Mouse (Mus musculus) intestine, embryonic 16.5 days (tissue): ENCODE results near the gene Ttll11. TPM values are rescaled to one million over a fixed set of nuclear protein-coding genes. Genes with fewer than 3 reads are reported as not detected.

ENCODE experiments used
- ATAC-seq: fragments of 200-750 bp; cut with Nextera tagmentation; 2 replicates; pipeline ENCODE4 v1.8.0; 2017; ENCODE audit warnings: moderate TSS enrichment, moderate library complexity
- H3K27ac ChIP-seq: fragments of 300-500 bp; sonication (generic); 2 replicates; pipeline ENCODE4 v1.5.1; 2014; ENCODE audit warnings: mild to moderate bottlenecking, low read length
- H3K27me3 ChIP-seq: fragments of 300-500 bp; sonication (generic); replicated peaks from 2 replicates; pipeline ENCODE4 v1.6.1; 2014; ENCODE audit warnings: low read length, control low read depth, mixed read lengths; ENCODE audit not compliant: control insufficient read depth, insufficient read depth
- H3K36me3 ChIP-seq: fragments of 300-500 bp; sonication (generic); 2 replicates; pipeline ENCODE4 v1.6.1; 2014; ENCODE audit warnings: low read length, control low read depth; ENCODE audit not compliant: control insufficient read depth, insufficient read depth
- H3K4me1 ChIP-seq: fragments of 300-500 bp; sonication (generic); 2 replicates; pipeline ENCODE4 v1.6.1; 2014; ENCODE audit warnings: low read length, control low read depth, mixed read lengths; ENCODE audit not compliant: control insufficient read depth, insufficient read depth
- H3K4me2 ChIP-seq: fragments of 300-500 bp; sonication (generic); 2 replicates; pipeline ENCODE4 v1.6.1; 2014; ENCODE audit warnings: low read depth, low read length, control low read depth
- H3K4me3 ChIP-seq: fragments of 300-500 bp; sonication (generic); 2 replicates; pipeline ENCODE4 v1.5.1; 2014; ENCODE audit warnings: mild to moderate bottlenecking, low read length
- H3K9ac ChIP-seq: fragments of 300-500 bp; sonication (generic); 2 replicates; pipeline ENCODE4 v1.6.1; 2014; ENCODE audit warnings: low read depth, low read length
- H3K9me3 ChIP-seq: fragments of 300-500 bp; sonication (generic); 2 replicates; pipeline ENCODE4 v1.6.1; 2016; ENCODE audit warnings: low read length, control low read depth; ENCODE audit not compliant: control insufficient read depth
- WGBS: fragments of 180-500 bp; shearing (Covaris S2); extraction: QIAGEN DNeasy Blood & Tissue Kit; methylation state at CpG from one replicate; pipeline ENCODE4 v1.1.7; 2014; 5-methylcytosine and 5-hydroxymethylcytosine counted together
- polyA plus RNA-seq: library from polyadenylated mRNA; unstranded; fragments of >200 nt; fragmentation: Nextera tagmentation; extraction: Ambion mirVana; gene quantifications from 2 replicates; pipeline ENCODE4 v1.2.1, GENCODE M21; 2015

The Ttll11 gene
- polyA plus RNA-seq, 1 experiment from 2014 or later, result 0.10 TPM

- H3K4me3 ChIP-seq, result no peak overlapping the region
- no peaks in the 10 kb centered on the region for H3K36me3 ChIP-seq
- H3K4me2 ChIP-seq, result no peak overlapping the region
- WGBS, result 86% methylated on average over 16 of the region's 16 CpGs
- no peaks in the 10 kb centered on the region for H3K9me3 ChIP-seq
- H3K4me1 ChIP-seq, result peaks cover 19% of the 10 kb centered on the region
- ATAC-seq, result no peak
- H3K9ac ChIP-seq, result no peak overlapping the region
- no peaks in the 10 kb centered on the region for H3K27me3 ChIP-seq
- H3K27ac ChIP-seq, result no peak overlapping the region
These were observed 136.8 kb downstream of the Ttll11 start for GRCm38 (mm10) chr2:35842780-35843474.

- Histone ChIP-seq H3K4me3 (no peak overlapping the region), H3K27me3 (no peaks in the 10 kb centered on the region), H3K4me2 (no peak overlapping the region), H3K4me1 (peaks cover 19% of the 10 kb centered on the region), H3K36me3 (no peaks in the 10 kb centered on the region), H3K9ac (no peak overlapping the region), H3K27ac (peak overlapping the region; percentile 3), H3K9me3 (0 out of 2 replicates have a peak, but pooled peaks cover 5% of the 10 kb centered on the region)
- no peak for ATAC-seq
- 62% methylated on average over 4 of the region's 4 CpGs for WGBS
These were observed 137.8 kb downstream of the Ttll11 start for GRCm38 (mm10) chr2:35841841-35842420.

- Histone ChIP-seq H3K4me3 (no peak overlapping the region), H3K27me3 (no peaks in the 10 kb centered on the region), H3K9ac (no peak overlapping the region), H3K27ac (peak overlapping the region; percentile 79), H3K36me3 (no peaks in the 10 kb centered on the region), H3K4me1 (peaks cover 19% of the 10 kb centered on the region), H3K9me3 (0 out of 2 replicates have a peak, but pooled peaks cover 7% of the 10 kb centered on the region), H3K4me2 (peak overlapping the region; percentile 25; the same call in 1 of the 2 replicates)
- ATAC-seq, result peak; percentile 88
- WGBS, result 18% methylated on average over 14 of the region's 14 CpGs
These were observed 138.5 kb downstream of the Ttll11 start for GRCm38 (mm10) chr2:35840956-35841816.

GRCm38 (mm10) chr2:35838751-35839479 is 140.8 kb downstream of the Ttll11 start:
- no peak overlapping the region for H3K4me2 ChIP-seq
- no peak for ATAC-seq
- H3K4me3 ChIP-seq, result no peak overlapping the region
- 0 out of 2 replicates have a peak, but pooled peaks cover 7% of the 10 kb centered on the region for H3K9me3 ChIP-seq
- no peak overlapping the region for H3K27ac ChIP-seq
- no peak overlapping the region for H3K9ac ChIP-seq
- peaks cover 18% of the 10 kb centered on the region for H3K4me1 ChIP-seq
- no peaks in the 10 kb centered on the region for H3K36me3 ChIP-seq
- 73% methylated on average over 11 of the region's 11 CpGs for WGBS
- no peaks in the 10 kb centered on the region for H3K27me3 ChIP-seq

- no peak overlapping the region for H3K4me3 ChIP-seq
- no peak overlapping the region for H3K9ac ChIP-seq
- H3K27me3 ChIP-seq, result no peaks in the 10 kb centered on the region
- H3K27ac ChIP-seq, result no peak overlapping the region
- H3K36me3 ChIP-seq, result no peaks in the 10 kb centered on the region
- ATAC-seq, result no peak
- 94% methylated on average over 10 of the region's 10 CpGs for WGBS
- H3K4me2 ChIP-seq, result no peak overlapping the region
- no peaks in the 10 kb centered on the region for H3K4me1 ChIP-seq
- H3K9me3 ChIP-seq, result 0 out of 2 replicates have a peak, but pooled peaks cover 7% of the 10 kb centered on the region
These were observed 145.4 kb downstream of the Ttll11 start for GRCm38 (mm10) chr2:35834198-35834913.

- 0 out of 2 replicates have a peak, but pooled peaks have one; percentile 35 for ATAC-seq
- H3K4me3 ChIP-seq, result no peak overlapping the region
- no peaks in the 10 kb centered on the region for H3K36me3 ChIP-seq
- H3K27ac ChIP-seq, result no peak overlapping the region
- no peak overlapping the region for H3K4me2 ChIP-seq
- no peaks in the 10 kb centered on the region for H3K27me3 ChIP-seq
- 0 out of 2 replicates have a peak, but pooled peaks cover 7% of the 10 kb centered on the region for H3K9me3 ChIP-seq
- H3K4me1 ChIP-seq, result no peaks in the 10 kb centered on the region
- 47% methylated on average over 6 of the region's 6 CpGs for WGBS
- H3K9ac ChIP-seq, result no peak overlapping the region
These were observed 146.2 kb downstream of the Ttll11 start for GRCm38 (mm10) chr2:35833546-35833945.

GRCm38 (mm10) chr2:35832742-35833425 is 146.8 kb downstream of the Ttll11 start:
- Histone ChIP-seq H3K27ac (no peak overlapping the region), H3K9ac (no peak overlapping the region), H3K4me2 (no peak overlapping the region), H3K4me3 (no peak overlapping the region), H3K27me3 (no peaks in the 10 kb centered on the region), H3K36me3 (no peaks in the 10 kb centered on the region), H3K4me1 (no peaks in the 10 kb centered on the region), H3K9me3 (0 out of 2 replicates have a peak, but pooled peaks cover 7% of the 10 kb centered on the region)
- 15% methylated on average over 11 of the region's 11 CpGs for WGBS
- peak; percentile 95 for ATAC-seq

GRCm38 (mm10) chr2:35831904-35832581 is 147.7 kb downstream of the Ttll11 start:
- Histone ChIP-seq H3K9me3 (0 out of 2 replicates have a peak, but pooled peaks cover 3% of the 10 kb centered on the region), H3K36me3 (no peaks in the 10 kb centered on the region), H3K9ac (no peak overlapping the region), H3K4me3 (no peak overlapping the region), H3K27me3 (no peaks in the 10 kb centered on the region), H3K27ac (no peak overlapping the region), H3K4me1 (no peaks in the 10 kb centered on the region), H3K4me2 (no peak overlapping the region)
- 83% methylated on average over 10 of the region's 10 CpGs for WGBS
- peak; percentile 16; the same call in 1 of the 2 replicates for ATAC-seq
